Mouse (Mus musculus): Measurements from ENCODE around the gene Gla. TPM values are rescaled to one million over a fixed set of nuclear protein-coding genes. Genes with fewer than 3 reads are reported as not detected.
A peak's percentile ranks its signal among the peaks of the same experiment; 100 is the strongest.
"Not testable (repeated sequence)": the region's sequence is repeated elsewhere in the genome, so short reads cannot be mapped to it uniquely, and the experiment has no call there.

The Gla gene
- total RNA-seq, 4 experiments from 2014 or later = 1.7 to 2.7 (median 1.7) TPM

- no peak for DNase-seq (ENCODE audit: low spot score)
Measured at GRCm38 (mm10) chrX:134588261-134588660, 12.7 kb downstream of the Gla start.

GRCm38 (mm10) chrX:134586447-134586846, 14.5 kb downstream of the Gla start:
- no peak for DNase-seq (ENCODE audit: low spot score)

- peak; percentile 86 for DNase-seq (ENCODE audit: low spot score)
Measured at GRCm38 (mm10) chrX:134585103-134586002, 15.6 kb downstream of the Gla start, which contains the start of gene Rpl36a. Rpl36a (plus strand) TSS chrX:134585654.

- no peak for DNase-seq (ENCODE audit: low spot score)
Measured at GRCm38 (mm10) chrX:134582888-134583669, 17.8 kb downstream of the Gla start, which contains the start of gene Btk. Btk (minus strand) TSS chrX:134583570.

GRCm38 (mm10) chrX:134582270-134582669, 18.7 kb downstream of the Gla start:
- DNase-seq (ENCODE audit: low spot score) = no peak

- no peak for DNase-seq (ENCODE audit: low spot score)
Measured at GRCm38 (mm10) chrX:134580528-134581305, 20.2 kb downstream of the Gla start.

GRCm38 (mm10) chrX:134577896-134578295, 23.0 kb downstream of the Gla start:
- no peak for DNase-seq (ENCODE audit: low spot score)

- DNase-seq (ENCODE audit: low spot score) = no peak
Measured at GRCm38 (mm10) chrX:134566536-134567222, 34.2 kb downstream of the Gla start.

- DNase-seq (ENCODE audit: low spot score) = no peak
Measured at GRCm38 (mm10) chrX:134564326-134564725, 36.6 kb downstream of the Gla start.

GRCm38 (mm10) chrX:134554425-134554824, 46.5 kb downstream of the Gla start:
- DNase-seq (ENCODE audit: low spot score) = no peak

- DNase-seq (ENCODE audit: low spot score) = no peak
Measured at GRCm38 (mm10) chrX:134553326-134553725, 47.6 kb downstream of the Gla start.

GRCm38 (mm10) chrX:134550903-134551302, 50.0 kb downstream of the Gla start:
- DNase-seq (ENCODE audit: low spot score) = peak; percentile 40

GRCm38 (mm10) chrX:134547330-134547729, 53.6 kb downstream of the Gla start:
- DNase-seq (ENCODE audit: low spot score) = no peak

- DNase-seq (ENCODE audit: low spot score) = no peak
Measured at GRCm38 (mm10) chrX:134541955-134542308, 59.0 kb downstream of the Gla start.

- peak; percentile 31 for DNase-seq (ENCODE audit: low spot score)
Measured at GRCm38 (mm10) chrX:134541145-134541954, 59.6 kb downstream of the Gla start, which contains the start of gene Timm8a1. Timm8a1 (minus strand) TSS chrX:134541865.

- DNase-seq (ENCODE audit: low spot score) = no peak
Measured at GRCm38 (mm10) chrX:134540414-134541135, 60.4 kb downstream of the Gla start.

GRCm38 (mm10) chrX:134539795-134540194, 61.1 kb downstream of the Gla start:
- DNase-seq (ENCODE audit: low spot score) = not testable (repeated sequence)
